ENCODE assay signal across 21 mouse cellular contexts in genomic region chr9:71236540-71236939, GRCm38 (mm10). TPM values are rescaled to one million over a fixed set of nuclear protein-coding genes. Genes with fewer than 3 reads are reported as not detected.
DNase-seq lines count a peak whose midpoint lies in the region; ATAC-seq and TF ChIP-seq lines count a peak whose summit lies in the region.
"Had no signal": no experiment of that assay in that cellular context is flagged by ENCODE, and none has a peak within 500 bp of the region (broad histone marks: within the 10 kb centered on the region; RNA-seq: fewer than 3 reads in every experiment).

No protein-coding gene starts in this region.

- H3K9ac ChIP-seq in lung, postnatal 0 days (replicated peaks; ENCODE audit: low read depth) = no peak overlapping the region
- H3K9ac ChIP-seq: embryonic facial prominence, embryonic 15.5 days; heart, embryonic 13.5 days; hindbrain, embryonic 12.5 days had no signal

- no peaks in the 10 kb centered on the region for H3K27me3 ChIP-seq in lung, postnatal 0 days (replicated peaks; ENCODE audit: insufficient read depth, low read length)
- H3K27me3 ChIP-seq: embryonic facial prominence, embryonic 15.5 days; heart, embryonic 13.5 days; hindbrain, embryonic 12.5 days had no signal

- no peaks in the 10 kb centered on the region for H3K36me3 ChIP-seq in lung, postnatal 0 days (ENCODE audit: insufficient read depth, low read length)
- H3K36me3 ChIP-seq: embryonic facial prominence, embryonic 15.5 days; forebrain, embryonic 10.5 days; heart, embryonic 13.5 days; hindbrain, embryonic 12.5 days had no signal

- H3K27ac ChIP-seq in lung, postnatal 0 days (ENCODE audit: low read length) = no peak overlapping the region
- H3K27ac ChIP-seq: embryonic facial prominence, embryonic 15.5 days; forebrain, embryonic 10.5 days; gastrocnemius, adult 2 months; heart, embryonic 13.5 days; hindbrain, embryonic 12.5 days had no signal

- 17% methylated on average over 1 of the region's 1 CpGs for WGBS in lung, postnatal 0 days

- H3K4me1 ChIP-seq in lung, postnatal 0 days (ENCODE audit: insufficient read depth, low read depth, low read length) = no peaks in the 10 kb centered on the region
- H3K4me1 ChIP-seq: embryonic facial prominence, embryonic 15.5 days; hindbrain, embryonic 12.5 days had no signal

- no peak for ATAC-seq in lung, postnatal 0 days
- ATAC-seq: hindbrain, embryonic 16.5 days; inflammation-experienced regulatory T-cells, adult 6 months had no signal

- TF ChIP-seq CTCF in lung, postnatal 0 days (IDR thresholded peaks at IDR 0.05) = no peak

- TF ChIP-seq EP300 in lung, postnatal 0 days (IDR thresholded peaks at IDR 0.05) = no peak

- H3K4me3 ChIP-seq in lung, postnatal 0 days (ENCODE audit: low read depth, low read length) = no peak overlapping the region
- H3K4me3 ChIP-seq: embryonic facial prominence, embryonic 15.5 days; erythroblast, embryonic 14.5 days; forebrain, embryonic 10.5 days; gastrocnemius, adult 2 months; heart, embryonic 13.5 days; hindbrain, embryonic 12.5 days had no signal

- H3K4me2 ChIP-seq in lung, postnatal 0 days (replicated peaks; ENCODE audit: low read depth, low read length) = no peak overlapping the region
- H3K4me2 ChIP-seq: embryonic facial prominence, embryonic 15.5 days; heart, embryonic 13.5 days; hindbrain, embryonic 12.5 days had no signal

- DNase-seq in heart, adult 11 months = peak; percentile 82
- no peak for DNase-seq in heart, postnatal 4 days
- DNase-seq in lung, postnatal 0 days (ENCODE audit: low spot score) = peak; percentile 16
- DNase-seq in lung, adult 18-20 months = no peak
- peak; percentile 24 for DNase-seq in lung, postnatal 36 days
- DNase-seq in cerebellum, adult 8-10 months = no peak
- DNase-seq: adrenal gland, adult 8-10 months; adrenal gland, postnatal 36 days; cerebellum, adult 9-11 months; cerebellum, postnatal 36 days; gastrocnemius, adult 2 months; gastrocnemius, postnatal 25 days; heart, postnatal 36 days had no signal

- H3K9me3 ChIP-seq in lung, postnatal 0 days (ENCODE audit: low read length) = no peaks in the 10 kb centered on the region
- H3K9me3 ChIP-seq: embryonic facial prominence, embryonic 15.5 days; forebrain, embryonic 10.5 days; heart, embryonic 13.5 days; hindbrain, embryonic 12.5 days had no signal

RNA-seq across cellular contexts. Expression of gene Aldh1a2, which starts 21.0 kb away (rescaled TPM):
- 10 to 100 TPM; 56.7 to 59.8 TPM for total RNA-seq in heart, postnatal 4 days (2021)
- polyA plus RNA-seq in lung, postnatal 0 days (2015; fragmentation: Nextera tagmentation; extraction: Ambion mirVana) = 27.8 and 31.8 TPM in 2 replicates
- total RNA-seq: granulocyte monocyte progenitor cell, adult 5-6 weeks had no signal
- polyA plus RNA-seq: erythroblast, embryonic 14.5 days had no signal

Comparison
In these comparisons a context has a peak if more than half of its experiments do, and no peak if none do; other contexts are left out.
1. DNase-seq: peak in heart, adult 11 months (single experiment), lung, postnatal 0 days (single experiment) and lung, postnatal 36 days (single experiment); none in heart, postnatal 4 days (single experiment), lung, adult 18-20 months (0 of 2) and cerebellum, adult 8-10 months (single experiment).